Mouse (Mus musculus): Measurements from ENCODE around the gene Slc2a5. TPM values are rescaled to one million over a fixed set of nuclear protein-coding genes. Genes with fewer than 3 reads are reported as not detected.

Slc2a5 gene
- polyA plus RNA-seq, 1 experiment from 2014 or later = 1.1 TPM

- 83% methylated on average over 6 of the region's 6 CpGs for WGBS
- no peak overlapping the region for H3K4me3 ChIP-seq
- no peaks in the 10 kb centered on the region for H3K27me3 ChIP-seq (ENCODE audit: low read depth, poor library complexity, severe bottlenecking)
- no peak overlapping the region for H3K27ac ChIP-seq
- H3K36me3 ChIP-seq = no peaks in the 10 kb centered on the region
- peaks cover 5% of the 10 kb centered on the region; the same call in 1 of the 2 replicates for H3K4me1 ChIP-seq
- H3K9me3 ChIP-seq (replicated peaks) = no peaks in the 10 kb centered on the region
- DNase-seq (ENCODE audit: low spot score) = no peak
These were observed 73.1 kb downstream of the Slc2a5 start for GRCm38 (mm10) chr4:150192199-150192598.

Other genes with a start within 250 kb of the Slc2a5 start
- gene Spsb1, start 164.2 kb upstream of the Slc2a5 start, polyA plus RNA-seq (2016; fragmentation: Nextera tagmentation; extraction: Ambion mirVana) = 13.7 and 18.8 TPM in 2 replicates
- gene H6pd, start 110.3 kb upstream of the Slc2a5 start, polyA plus RNA-seq (2016; fragmentation: Nextera tagmentation; extraction: Ambion mirVana) = 4.5 and 5.6 TPM in 2 replicates
- 0.28 and 0.75 TPM in 2 replicates for gene Gpr157, start 31.9 kb upstream of the Slc2a5 start, polyA plus RNA-seq (2016; fragmentation: Nextera tagmentation; extraction: Ambion mirVana)
- gene Slc2a7, start 29.7 kb downstream of the Slc2a5 start, polyA plus RNA-seq (2016; fragmentation: Nextera tagmentation; extraction: Ambion mirVana) = not detected in 2 replicates
- not detected in 2 replicates for gene Car6, start 82.0 kb downstream of the Slc2a5 start, polyA plus RNA-seq (2016; fragmentation: Nextera tagmentation; extraction: Ambion mirVana)
- gene Eno1, start 117.4 kb downstream of the Slc2a5 start, polyA plus RNA-seq (2016; fragmentation: Nextera tagmentation; extraction: Ambion mirVana) = 3,103 and 4,103 TPM in 2 replicates
- 34.0 and 40.3 TPM in 2 replicates for gene Rere, start 162.4 kb downstream of the Slc2a5 start, polyA plus RNA-seq (2016; fragmentation: Nextera tagmentation; extraction: Ambion mirVana)

All from limb, embryonic 10.5 days (tissue).